ENCODE assay signal across 20 mouse cellular contexts in genomic region chr2:36215203-36215739, GRCm38 (mm10). TPM values are rescaled to one million over a fixed set of nuclear protein-coding genes. Genes with fewer than 3 reads are reported as not detected.
DNase-seq lines count a peak whose midpoint lies in the region; ATAC-seq lines count a peak whose summit lies in the region.
"Had no signal": no experiment of that assay in that cellular context is flagged by ENCODE, and none has a peak within 500 bp of the region (broad histone marks: within the 10 kb centered on the region; RNA-seq: fewer than 3 reads in every experiment).

No protein-coding gene starts in this region.

- no peak for DNase-seq in kidney, adult 11 months
- no peak for DNase-seq in lung, adult 18-20 months
- DNase-seq in spleen, postnatal 36 days (ENCODE audit: low spot score in 2 of 2): no peak
- DNase-seq: adrenal gland, adult 8-10 months; adrenal gland, postnatal 36 days; cerebellum, adult 11-12 months; cerebellum, adult 2 months; cerebellum, adult 9-10 months; cerebellum, postnatal 25 days had no signal

- H3K4me1 ChIP-seq in kidney, embryonic 15.5 days: peaks cover 65% of the 10 kb centered on the region
- H3K4me1 ChIP-seq in lung, embryonic 15.5 days: peaks cover 57% of the 10 kb centered on the region
- peaks cover 89% of the 10 kb centered on the region for H3K4me1 ChIP-seq in megakaryocyte, embryonic 14.5 days

- no peak for ATAC-seq in kidney, embryonic 15.5 days (replicated peaks; ENCODE audit: low FRiP score)
- ATAC-seq in lung, embryonic 15.5 days (ENCODE audit: borderline replicate concordance, extremely low read depth, low FRiP score, low TSS enrichment): no peak
- ATAC-seq in megakaryocyte, adult 5-6 weeks (ENCODE audit: poor library complexity, severe bottlenecking): no peak
- ATAC-seq: activated CD4-positive, CD25-positive, alpha-beta regulatory T cell, adult 4 months; forebrain, embryonic 14.5 days; forebrain, embryonic 16.5 days; Patski had no signal

- peak overlapping the region; percentile 77; the same call in 1 of the 2 replicates for H3K27ac ChIP-seq in kidney, embryonic 15.5 days
- H3K27ac ChIP-seq in lung, embryonic 15.5 days: peak overlapping the region; percentile 95
- H3K27ac ChIP-seq: embryonic facial prominence, embryonic 12.5 days had no signal

- H3K9ac ChIP-seq in kidney, embryonic 15.5 days: no peak overlapping the region
- no peak overlapping the region for H3K9ac ChIP-seq in lung, embryonic 15.5 days
- H3K9ac ChIP-seq: embryonic facial prominence, embryonic 12.5 days had no signal

- H3K4me3 ChIP-seq in kidney, embryonic 15.5 days (replicated peaks): no peak overlapping the region
- no peak overlapping the region for H3K4me3 ChIP-seq in lung, embryonic 15.5 days
- H3K4me3 ChIP-seq in megakaryocyte, embryonic 14.5 days (replicated peaks): peak overlapping the region; percentile 78
- H3K4me3 ChIP-seq: embryonic facial prominence, embryonic 10.5 days; embryonic facial prominence, embryonic 12.5 days had no signal

- H3K27me3 ChIP-seq in kidney, embryonic 15.5 days: peaks cover 19% of the 10 kb centered on the region
- H3K27me3 ChIP-seq in lung, embryonic 15.5 days: peaks cover 10% of the 10 kb centered on the region
- peaks cover 4% of the 10 kb centered on the region for H3K27me3 ChIP-seq in megakaryocyte, embryonic 14.5 days (replicated peaks)
- H3K27me3 ChIP-seq: Patski had no signal

- H3K36me3 ChIP-seq in kidney, embryonic 15.5 days: no peaks in the 10 kb centered on the region
- no peaks in the 10 kb centered on the region for H3K36me3 ChIP-seq in lung, embryonic 15.5 days
- peaks cover 27% of the 10 kb centered on the region for H3K36me3 ChIP-seq in megakaryocyte, embryonic 14.5 days (replicated peaks; ENCODE audit: low read length)
- H3K36me3 ChIP-seq: embryonic facial prominence, embryonic 10.5 days; embryonic facial prominence, embryonic 12.5 days; G1E had no signal

- H3K9me3 ChIP-seq in kidney, embryonic 15.5 days (replicated peaks): no peaks in the 10 kb centered on the region
- no peaks in the 10 kb centered on the region for H3K9me3 ChIP-seq in lung, embryonic 15.5 days
- H3K9me3 ChIP-seq in megakaryocyte, embryonic 14.5 days: no peaks in the 10 kb centered on the region
- H3K9me3 ChIP-seq: embryonic facial prominence, embryonic 10.5 days; embryonic facial prominence, embryonic 12.5 days; G1E had no signal

- 87% methylated on average over 5 of the region's 5 CpGs for WGBS in kidney, embryonic 15.5 days
- WGBS in lung, embryonic 15.5 days: 93% methylated on average over 5 of the region's 5 CpGs

- H3K4me2 ChIP-seq in kidney, embryonic 15.5 days: no peak overlapping the region
- H3K4me2 ChIP-seq in lung, embryonic 15.5 days: no peak overlapping the region
- H3K4me2 ChIP-seq: embryonic facial prominence, embryonic 12.5 days had no signal

RNA-seq across cellular contexts. Expression of gene Ptgs1, which starts 15.0 kb away (rescaled TPM):
- polyA plus RNA-seq in kidney, embryonic 15.5 days (2015; fragmentation: Nextera tagmentation; extraction: Ambion mirVana): 29.2 and 30.6 TPM in 2 replicates
- 48.9 and 54.9 TPM in 2 replicates for polyA plus RNA-seq in lung, embryonic 15.5 days (2015; fragmentation: Nextera tagmentation; extraction: Ambion mirVana)
- polyA plus RNA-seq in megakaryocyte, embryonic 14.5 days (2012; ENCODE audit: insufficient read depth, low replicate concordance): 118 and 153 TPM in 2 replicates
- total RNA-seq in megakaryocyte, adult 5-6 weeks (2015): 20.2 and 21.3 TPM in 2 replicates
- 18.9 and 32.4 TPM in 2 replicates for total RNA-seq in megakaryocyte, adult 5-6 weeks (2017)
